Mouse (Mus musculus): Measurements from ENCODE around the gene B3gntl1.
A peak's percentile ranks its signal among the peaks of the same experiment; 100 is the strongest.

B3gntl1 gene

DNA sequence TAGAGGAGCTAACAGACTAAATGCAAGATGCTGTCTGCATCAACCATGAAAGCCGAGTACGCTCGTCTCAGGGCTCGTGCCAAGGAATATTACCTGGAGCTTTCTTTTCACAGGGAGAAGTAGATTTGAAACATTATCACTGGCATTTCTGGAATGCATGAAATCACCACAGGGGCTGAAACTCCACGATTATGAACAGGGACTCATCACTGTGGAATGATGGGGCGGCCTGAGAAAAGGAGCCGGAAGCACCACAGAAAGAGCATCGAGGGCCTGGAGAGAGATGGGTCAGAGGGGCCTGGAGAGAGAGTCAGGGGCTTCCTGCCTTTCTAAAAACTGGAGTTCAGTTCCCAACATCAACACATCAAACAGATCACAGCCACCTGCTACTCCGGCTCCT lies 25.6 kb downstream of the B3gntl1 start:
- Histone ChIP-seq H3K36me3 (ENCODE audit: control insufficient read depth, insufficient read depth, low read length, poor library complexity, severe bottlenecking) (peaks cover 7% of the 10 kb centered on the region; the same call in 1 of the 2 replicates), H3K27me3 (ENCODE audit: control insufficient read depth, insufficient read depth, low read length, poor library complexity, severe bottlenecking) (no peaks in the 10 kb centered on the region)
- no peak for DNase-seq (ENCODE audit: low read depth, low spot score)

DNA sequence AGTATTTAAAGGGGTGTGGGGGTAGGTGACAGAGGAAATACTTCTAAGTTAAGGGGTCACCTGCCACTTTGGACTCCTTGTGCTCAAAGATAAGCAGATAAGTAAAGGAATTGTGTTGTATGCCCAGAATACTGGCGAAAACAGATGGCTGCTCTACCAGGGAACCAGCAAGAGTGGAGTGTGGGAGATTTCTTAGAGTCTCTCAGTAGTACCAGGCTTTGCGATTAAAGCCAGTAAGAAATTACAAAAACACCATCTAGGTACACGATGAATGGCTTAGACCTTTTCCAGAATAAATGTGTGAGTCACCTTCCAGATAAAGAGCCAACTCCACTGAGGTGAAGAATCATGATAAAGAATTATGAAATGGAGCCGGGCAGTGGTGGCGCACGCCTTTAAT lies 27.6 kb downstream of the B3gntl1 start:
- no peak for DNase-seq (ENCODE audit: low read depth, low spot score)
- Histone ChIP-seq H3K36me3 (ENCODE audit: control insufficient read depth, insufficient read depth, low read length, poor library complexity, severe bottlenecking) (0 out of 2 replicates have a peak, but pooled peaks cover 3% of the 10 kb centered on the region), H3K27me3 (ENCODE audit: control insufficient read depth, insufficient read depth, low read length, poor library complexity, severe bottlenecking) (no peaks in the 10 kb centered on the region)

DNA sequence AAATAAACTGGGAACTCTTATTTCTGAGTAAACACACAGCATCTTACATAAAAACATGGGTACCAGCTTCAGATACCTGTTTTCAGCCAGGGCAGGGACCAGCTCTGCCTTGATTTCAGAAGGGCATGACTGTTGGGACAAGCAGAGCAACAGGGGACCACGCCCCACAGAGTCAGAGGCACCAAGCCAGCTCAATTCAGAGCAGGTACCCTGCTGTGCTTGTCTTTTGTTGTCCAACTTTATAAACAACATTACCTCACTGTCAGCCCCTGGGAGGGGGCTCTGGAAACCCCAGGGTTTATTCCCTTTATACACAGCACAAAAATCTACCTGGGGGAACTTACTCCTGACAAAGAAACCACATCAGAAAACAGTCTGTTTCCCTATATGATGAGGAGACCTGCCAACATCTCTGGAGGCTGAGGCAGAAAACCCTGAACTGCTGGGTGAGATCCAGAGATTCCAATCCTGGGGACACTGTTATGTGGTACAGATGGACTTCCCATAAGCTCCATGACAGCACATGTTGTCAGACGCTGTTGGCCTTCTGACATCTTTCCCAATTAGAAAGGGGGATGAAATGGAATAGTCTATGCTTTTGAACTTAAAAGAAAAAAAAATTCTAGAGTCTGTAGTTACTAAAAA lies 31.3 kb downstream of the B3gntl1 start:
- DNase-seq (ENCODE audit: low read depth, low spot score), result no peak

DNA sequence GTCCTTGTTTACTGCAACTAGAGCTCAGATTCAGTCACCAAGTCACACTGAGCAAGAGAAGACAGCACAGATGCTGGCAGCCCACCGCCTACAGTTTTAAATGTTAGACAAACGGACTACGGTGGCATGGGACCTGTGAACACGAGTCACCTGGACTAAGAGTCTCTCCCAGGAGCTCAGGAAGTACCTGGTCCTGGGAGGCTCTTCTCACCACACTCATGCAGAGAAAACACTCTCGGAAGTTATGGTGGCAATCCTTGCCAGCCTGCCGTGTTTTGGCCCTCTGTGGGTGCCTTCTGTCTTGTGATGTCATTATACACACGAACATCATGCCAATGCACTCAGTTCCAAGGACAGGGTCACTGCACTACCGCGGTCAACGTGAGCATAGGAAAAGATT lies 36.3 kb downstream of the B3gntl1 start:
- Histone ChIP-seq H3K27me3 (ENCODE audit: control insufficient read depth, insufficient read depth, low read length, poor library complexity, severe bottlenecking) (no peaks in the 10 kb centered on the region), H3K36me3 (ENCODE audit: control insufficient read depth, insufficient read depth, low read length, poor library complexity, severe bottlenecking) (no peaks in the 10 kb centered on the region; the same call in none of the 2 replicates)
- DNase-seq (ENCODE audit: low read depth, low spot score), result no peak

More for the DNA sequence above, 31.3 kb downstream of the B3gntl1 start:
- Histone ChIP-seq H3K36me3 (ENCODE audit: control insufficient read depth, insufficient read depth, low read length, poor library complexity, severe bottlenecking) (no peaks in the 10 kb centered on the region; the same call in 1 of the 2 replicates), H3K27me3 (ENCODE audit: control insufficient read depth, insufficient read depth, low read length, poor library complexity, severe bottlenecking) (no peaks in the 10 kb centered on the region)

DNA sequence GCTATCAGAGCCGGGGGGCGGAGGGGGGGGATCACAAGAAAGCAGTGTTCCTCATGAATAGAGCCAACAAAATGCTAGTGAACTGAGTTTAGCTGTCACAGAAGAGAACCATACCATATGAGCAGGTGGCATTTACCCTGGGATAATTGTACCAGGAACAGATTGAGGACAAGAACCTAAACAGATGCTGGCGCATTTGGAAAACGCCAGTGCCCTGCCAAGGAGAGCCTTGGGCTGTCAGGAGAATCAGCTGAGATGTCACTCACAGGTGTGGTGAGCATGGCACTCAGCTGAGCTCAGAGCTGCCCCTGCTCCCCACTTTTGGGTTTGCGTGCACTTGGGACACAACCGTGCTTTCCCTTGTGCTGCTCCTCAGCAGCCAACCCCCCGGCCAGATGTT lies 41.5 kb downstream of the B3gntl1 start:
- H3K27me3 ChIP-seq (ENCODE audit: control insufficient read depth, insufficient read depth, low read length, poor library complexity, severe bottlenecking), result no peaks in the 10 kb centered on the region
- peaks cover 3% of the 10 kb centered on the region; the same call in 1 of the 2 replicates for H3K36me3 ChIP-seq (ENCODE audit: control insufficient read depth, insufficient read depth, low read length, poor library complexity, severe bottlenecking)
- DNase-seq (ENCODE audit: low read depth, low spot score), result no peak

DNA sequence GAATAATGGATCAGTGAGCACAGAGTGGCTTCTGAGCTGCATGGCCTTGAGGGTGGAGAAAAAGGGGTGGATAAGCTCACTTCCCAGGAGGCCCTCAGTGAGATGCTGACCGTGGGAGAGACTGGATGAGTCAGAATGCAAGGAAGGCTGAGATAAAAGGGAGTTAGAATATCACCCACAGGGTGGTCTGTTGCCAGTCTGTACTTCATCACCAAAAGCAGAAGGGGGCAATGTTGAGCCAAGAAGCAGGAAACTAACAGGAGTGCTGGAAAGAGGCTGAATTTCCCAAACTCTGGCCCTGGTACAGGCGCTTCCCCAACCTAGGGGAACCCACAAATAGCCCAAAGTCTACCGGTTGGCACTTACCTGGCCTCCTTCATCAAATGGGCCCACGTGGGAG lies 42.5 kb downstream of the B3gntl1 start:
- Histone ChIP-seq H3K36me3 (ENCODE audit: control insufficient read depth, insufficient read depth, low read length, poor library complexity, severe bottlenecking) (peaks cover 3% of the 10 kb centered on the region; the same call in 1 of the 2 replicates), H3K27me3 (ENCODE audit: control insufficient read depth, insufficient read depth, low read length, poor library complexity, severe bottlenecking) (no peaks in the 10 kb centered on the region)
- DNase-seq (ENCODE audit: low read depth, low spot score), result peak; percentile 19

DNA sequence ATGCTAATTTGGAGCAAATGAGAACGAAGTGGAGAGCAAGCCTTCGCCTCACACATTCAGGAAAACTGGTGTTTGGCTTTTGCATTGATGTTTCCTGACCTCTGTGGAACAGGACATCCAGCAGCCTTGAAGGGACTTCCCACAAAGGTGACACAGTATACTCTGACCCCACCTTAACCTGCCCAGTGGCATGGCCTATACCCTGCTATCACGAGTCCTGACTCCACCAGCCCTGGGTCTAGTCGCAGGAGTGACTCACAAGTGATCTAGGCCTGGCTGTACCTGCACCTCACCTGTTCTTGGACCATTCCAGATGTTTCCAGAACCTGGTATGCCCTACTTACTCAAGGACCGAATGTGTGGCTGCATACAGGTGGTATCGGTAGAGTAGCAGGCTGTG lies 43.4 kb downstream of the B3gntl1 start:
- no peaks in the 10 kb centered on the region for H3K27me3 ChIP-seq (ENCODE audit: control insufficient read depth, insufficient read depth, low read length, poor library complexity, severe bottlenecking)
- H3K36me3 ChIP-seq (ENCODE audit: control insufficient read depth, insufficient read depth, low read length, poor library complexity, severe bottlenecking), result peaks cover 5% of the 10 kb centered on the region
- no peak for DNase-seq (ENCODE audit: low read depth, low spot score)

DNA sequence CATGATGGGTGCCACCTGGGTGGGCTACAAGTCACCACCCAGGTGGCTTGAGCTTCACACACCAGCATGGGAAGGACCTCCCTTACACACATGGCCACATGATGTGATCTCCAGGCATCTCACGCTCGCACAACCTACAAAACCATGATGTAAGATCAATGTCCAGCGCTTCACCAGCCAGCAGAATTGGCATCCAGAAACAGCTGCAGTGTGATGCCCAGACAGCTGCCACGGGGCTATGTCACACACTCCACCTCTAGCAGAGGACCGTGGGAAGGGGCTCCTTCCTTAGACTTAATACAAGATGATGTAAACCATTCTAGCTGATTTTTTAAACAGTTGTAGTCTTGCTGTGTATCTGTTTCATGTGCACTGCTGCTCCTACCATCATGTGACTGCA lies 45.4 kb downstream of the B3gntl1 start:
- peaks cover 7% of the 10 kb centered on the region for H3K36me3 ChIP-seq (ENCODE audit: control insufficient read depth, insufficient read depth, low read length, poor library complexity, severe bottlenecking)
- H3K27me3 ChIP-seq (ENCODE audit: control insufficient read depth, insufficient read depth, low read length, poor library complexity, severe bottlenecking), result no peaks in the 10 kb centered on the region

DNA sequence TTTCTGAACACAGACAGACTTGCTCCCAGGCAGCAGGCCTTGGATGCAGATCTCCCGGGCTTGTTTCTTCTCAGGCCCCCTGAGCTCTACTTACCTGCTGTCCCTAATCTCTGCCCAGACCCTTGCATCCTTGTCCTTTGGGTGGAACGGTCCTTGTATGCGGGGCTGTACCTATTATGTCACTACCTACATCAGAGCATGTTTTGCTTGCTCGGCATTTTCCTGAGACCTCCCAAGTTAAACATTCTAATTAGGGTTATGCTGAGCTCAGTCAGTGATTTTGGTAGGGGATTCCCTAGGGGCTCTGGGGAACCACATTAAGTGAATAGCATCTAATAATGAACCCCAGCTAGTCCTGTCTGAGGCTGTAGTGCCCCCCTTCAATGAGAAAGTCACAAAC lies 47.9 kb downstream of the B3gntl1 start:
- Histone ChIP-seq H3K27me3 (ENCODE audit: control insufficient read depth, insufficient read depth, low read length, poor library complexity, severe bottlenecking) (no peaks in the 10 kb centered on the region), H3K36me3 (ENCODE audit: control insufficient read depth, insufficient read depth, low read length, poor library complexity, severe bottlenecking) (peaks cover 9% of the 10 kb centered on the region)
- DNase-seq (ENCODE audit: low read depth, low spot score), result no peak

More for the DNA sequence above, 45.4 kb downstream of the B3gntl1 start:
- DNase-seq (ENCODE audit: low read depth, low spot score), result no peak

DNA sequence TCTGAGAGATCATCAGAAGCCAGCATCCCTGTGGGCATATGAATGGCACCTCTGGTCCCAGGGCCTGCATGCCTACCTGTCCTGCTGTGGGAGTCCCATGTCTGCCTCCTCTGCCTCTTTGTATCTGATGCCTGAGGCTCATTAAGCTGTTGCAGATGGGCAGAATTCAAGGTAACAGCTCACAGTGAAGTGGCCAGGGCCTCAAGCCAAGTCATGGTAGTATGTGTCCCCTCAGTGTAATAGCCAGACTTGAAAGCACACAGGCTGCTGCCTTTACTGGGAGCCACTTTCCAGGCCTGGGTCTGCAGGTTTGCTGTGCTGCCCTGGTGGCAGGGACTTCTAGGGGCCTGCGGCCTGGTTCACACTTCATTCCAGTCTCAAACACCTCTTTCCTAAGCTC lies 55.6 kb downstream of the B3gntl1 start:
- H3K36me3 ChIP-seq (ENCODE audit: control insufficient read depth, insufficient read depth, low read length, poor library complexity, severe bottlenecking), result peaks cover 9% of the 10 kb centered on the region
- no peak for DNase-seq (ENCODE audit: low read depth, low spot score)
- H3K27me3 ChIP-seq (ENCODE audit: control insufficient read depth, insufficient read depth, low read length, poor library complexity, severe bottlenecking), result no peaks in the 10 kb centered on the region

DNA sequence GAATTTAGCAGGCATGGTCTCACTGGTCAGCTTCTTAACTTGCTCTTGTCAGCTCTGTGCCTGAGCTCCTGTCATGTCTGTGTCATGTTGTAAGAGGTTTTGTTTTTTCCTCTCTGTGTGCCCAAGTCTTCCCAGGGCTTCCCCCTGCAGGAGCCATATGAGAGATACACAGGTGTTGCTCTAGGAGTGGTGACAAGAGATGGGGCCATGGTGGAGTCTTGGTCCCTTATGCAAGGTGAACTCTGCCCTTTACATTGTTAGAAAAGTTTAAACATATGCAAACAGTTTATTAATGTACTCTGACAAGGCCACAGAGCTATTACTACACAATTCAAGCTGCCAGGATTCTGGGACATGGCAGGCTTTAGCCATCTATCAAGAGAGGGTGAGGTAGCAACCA lies 56.5 kb downstream of the B3gntl1 start:
- DNase-seq (ENCODE audit: low read depth, low spot score), result no peak
- Histone ChIP-seq H3K36me3 (ENCODE audit: control insufficient read depth, insufficient read depth, low read length, poor library complexity, severe bottlenecking) (peaks cover 12% of the 10 kb centered on the region), H3K27me3 (ENCODE audit: control insufficient read depth, insufficient read depth, low read length, poor library complexity, severe bottlenecking) (no peaks in the 10 kb centered on the region)

DNA sequence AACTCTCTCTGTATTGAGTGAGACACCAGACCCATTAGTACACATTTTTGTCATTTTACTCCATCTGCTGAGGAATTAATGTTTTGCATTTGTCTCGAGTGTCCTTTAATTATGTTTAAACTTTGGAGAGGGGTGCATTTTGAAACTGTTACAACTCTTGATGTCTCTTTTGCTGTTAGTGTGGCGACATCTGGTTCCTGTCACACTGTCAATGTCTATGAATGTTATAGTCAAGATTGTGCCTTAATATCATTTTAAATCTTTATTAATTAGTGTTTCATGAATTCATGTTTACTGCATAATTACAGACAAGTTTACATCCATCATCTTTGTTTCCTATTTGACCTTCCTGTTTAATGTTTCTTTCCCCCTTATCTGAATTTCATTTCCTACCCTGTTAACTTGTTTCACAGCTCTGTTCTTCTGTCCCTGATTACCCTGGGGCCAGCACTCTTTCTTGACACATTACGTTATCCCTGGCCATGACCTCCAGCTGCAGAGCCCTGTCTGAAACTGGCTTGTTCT lies 56.9 kb downstream of the B3gntl1 start:
- H3K36me3 ChIP-seq (ENCODE audit: control insufficient read depth, insufficient read depth, low read length, poor library complexity, severe bottlenecking), result peaks cover 12% of the 10 kb centered on the region
- DNase-seq (ENCODE audit: low read depth, low spot score), result no peak
- H3K27me3 ChIP-seq (ENCODE audit: control insufficient read depth, insufficient read depth, low read length, poor library complexity, severe bottlenecking), result no peaks in the 10 kb centered on the region

DNA sequence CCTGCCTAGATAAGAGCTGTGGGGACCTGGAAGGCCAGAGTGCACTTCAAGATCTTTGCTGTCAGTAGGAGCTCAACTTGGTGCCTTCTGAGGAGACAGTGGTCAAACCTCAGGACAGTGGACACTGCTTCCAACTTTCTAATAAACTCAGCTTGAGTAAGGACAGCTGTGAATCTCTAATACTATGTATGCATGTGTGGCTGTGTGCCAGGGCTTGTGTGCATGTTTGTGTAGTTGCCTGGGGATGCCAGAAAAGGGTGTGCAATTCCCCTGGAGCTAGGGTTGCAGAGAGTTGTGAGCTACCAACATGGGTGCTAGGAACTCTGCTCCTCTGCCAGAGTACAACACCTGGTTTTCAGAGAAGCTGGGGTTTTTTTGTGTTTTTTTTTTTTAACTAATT lies 62.0 kb downstream of the B3gntl1 start:
- DNase-seq (ENCODE audit: low read depth, low spot score), result no peak
- H3K27me3 ChIP-seq (ENCODE audit: control insufficient read depth, insufficient read depth, low read length, poor library complexity, severe bottlenecking), result no peaks in the 10 kb centered on the region
- H3K36me3 ChIP-seq (ENCODE audit: control insufficient read depth, insufficient read depth, low read length, poor library complexity, severe bottlenecking), result peaks cover 6% of the 10 kb centered on the region

DNA sequence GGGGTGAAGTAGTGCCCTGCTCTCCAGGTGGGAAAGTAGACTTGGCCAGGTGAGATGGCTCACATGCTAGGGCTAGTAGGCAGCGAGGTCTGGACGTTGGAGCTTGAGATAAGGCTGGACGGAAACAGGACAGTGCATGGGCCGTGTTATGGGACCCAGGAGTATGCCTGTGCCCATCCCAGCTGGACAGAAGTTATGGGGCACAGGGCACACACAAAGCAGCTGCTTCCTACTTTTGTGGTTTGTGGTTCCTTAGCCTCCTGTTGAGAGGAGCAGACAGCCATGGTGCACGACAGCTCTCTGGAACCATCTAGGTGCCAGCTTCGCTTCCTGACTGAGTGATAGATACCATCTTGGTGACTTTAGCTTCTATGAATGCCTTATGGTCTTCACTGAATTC lies 67.3 kb downstream of the B3gntl1 start:
- DNase-seq (ENCODE audit: low read depth, low spot score), result no peak
- Histone ChIP-seq H3K36me3 (ENCODE audit: control insufficient read depth, insufficient read depth, low read length, poor library complexity, severe bottlenecking) (peaks cover 3% of the 10 kb centered on the region), H3K27me3 (ENCODE audit: control insufficient read depth, insufficient read depth, low read length, poor library complexity, severe bottlenecking) (no peaks in the 10 kb centered on the region)

DNA sequence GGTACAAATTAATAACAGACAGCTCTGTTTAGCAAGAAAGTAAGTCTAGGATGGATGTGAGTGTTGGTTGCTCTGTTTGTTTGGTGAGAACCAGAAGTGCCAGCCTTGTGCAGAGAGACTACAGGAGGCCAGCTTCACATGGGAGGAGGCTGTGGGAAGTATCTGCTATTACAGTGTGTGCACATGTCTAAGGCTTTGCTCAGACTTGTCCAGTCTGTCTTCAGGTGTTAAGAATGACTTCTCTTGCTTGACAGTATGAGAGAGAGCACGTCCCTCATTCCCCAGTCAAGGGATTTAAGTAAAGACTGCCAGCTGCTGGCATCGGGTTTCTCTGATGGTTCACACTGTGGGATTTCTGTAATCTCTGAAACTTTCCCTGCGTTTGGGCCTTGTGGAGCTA lies 71.5 kb downstream of the B3gntl1 start:
- no peaks in the 10 kb centered on the region for H3K27me3 ChIP-seq (ENCODE audit: control insufficient read depth, insufficient read depth, low read length, poor library complexity, severe bottlenecking)
- no peak for DNase-seq (ENCODE audit: low read depth, low spot score)
- H3K36me3 ChIP-seq (ENCODE audit: control insufficient read depth, insufficient read depth, low read length, poor library complexity, severe bottlenecking), result peaks cover 12% of the 10 kb centered on the region

DNA sequence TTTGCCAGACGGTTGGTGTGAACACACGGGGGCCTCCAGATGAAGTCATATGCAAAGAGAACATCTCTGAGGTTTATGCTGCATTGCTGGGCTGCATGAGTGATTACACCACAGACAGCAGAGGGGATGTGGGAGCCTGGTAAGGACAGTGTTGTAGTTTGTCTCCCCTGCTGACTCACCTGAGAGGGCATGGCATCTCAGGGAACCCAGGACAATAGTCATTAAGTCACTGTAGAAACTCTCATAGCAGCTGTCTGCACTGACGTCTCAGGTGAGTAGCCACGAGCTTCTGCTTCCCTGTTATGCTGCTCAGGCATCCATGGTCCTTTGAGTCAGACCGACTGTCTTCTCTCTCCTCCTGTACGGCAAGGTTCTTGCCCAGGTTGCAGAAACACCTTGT lies 75.7 kb downstream of the B3gntl1 start:
- no peak for DNase-seq (ENCODE audit: low read depth, low spot score)
- peaks cover 12% of the 10 kb centered on the region for H3K36me3 ChIP-seq (ENCODE audit: control insufficient read depth, insufficient read depth, low read length, poor library complexity, severe bottlenecking)
- no peaks in the 10 kb centered on the region for H3K27me3 ChIP-seq (ENCODE audit: control insufficient read depth, insufficient read depth, low read length, poor library complexity, severe bottlenecking)
